Mouse (Mus musculus): Measurements from ENCODE around the gene Gclm. TPM values are rescaled to one million over a fixed set of nuclear protein-coding genes. Genes with fewer than 3 reads are reported as not detected.

Gclm gene
- total RNA-seq, 2 experiments from 2014 or later = 47.0 to 51.4 TPM

Small RNAs within 50 kb of the gene (microRNA-seq; reads per million reads assigned to microRNA genes)
- gene Gm22903 = not detected
- 35.6 reads per million, percentile 45 among the genes with 10 or more reads in this experiment for gene Mir760

Other genes with a start within 250 kb of the Gclm start
- 1 to 10 TPM; 2.3 TPM for gene Abca4, start 201.1 kb upstream of the Gclm start, total RNA-seq (2021)
- gene Dnttip2, start 28.8 kb downstream of the Gclm start, total RNA-seq (2021) = 10 to 100 TPM; 23.8 to 26.0 TPM
- 1 to 10 TPM; 6.4 to 7.2 TPM for gene Bcar3, start 48.6 kb downstream of the Gclm start, total RNA-seq (2021)